Mouse (Mus musculus) lung, postnatal 0 days (tissue): ENCODE measurements around the gene Wdr26. TPM values are rescaled to one million over a fixed set of nuclear protein-coding genes. Genes with fewer than 3 reads are reported as not detected.

Experiments used
- ATAC-seq: fragments of 200-750 bp; cut with Nextera tagmentation; 2 replicates; pipeline ENCODE4 v1.8.0; 2017; ENCODE audit warnings: moderate library complexity
- DNase-seq: peaks from one replicate; pipeline ENCODE4 v3.0.0-alpha.2; 2016; ENCODE audit warnings: low spot score
- H3K27ac ChIP-seq: fragments of 300-500 bp; sonication (generic); 2 replicates; pipeline ENCODE4 v1.5.1; 2014; ENCODE audit warnings: antibody characterized with exemption, mild to moderate bottlenecking, low read length, mixed read lengths
- H3K27me3 ChIP-seq: fragments of 300-500 bp; sonication (generic); replicated peaks from 2 replicates; pipeline ENCODE4 v1.6.1; 2014; ENCODE audit warnings: low read length, mixed read lengths; ENCODE audit not compliant: insufficient read depth
- H3K36me3 ChIP-seq: fragments of 300-500 bp; sonication (generic); 2 replicates; pipeline ENCODE4 v1.6.1; 2014; ENCODE audit warnings: low read length, mixed read lengths; ENCODE audit not compliant: insufficient read depth
- H3K4me1 ChIP-seq: fragments of 300-500 bp; sonication (generic); 2 replicates; pipeline ENCODE4 v1.6.1; 2014; ENCODE audit warnings: antibody characterized with exemption, low read depth, low read length, mixed read lengths; ENCODE audit not compliant: insufficient read depth
- H3K4me2 ChIP-seq: fragments of 300-500 bp; sonication (generic); replicated peaks from 2 replicates; pipeline ENCODE4 v1.6.1; 2014; ENCODE audit warnings: low read depth, mild to moderate bottlenecking, low read length, moderate library complexity, mixed read lengths
- H3K4me3 ChIP-seq: fragments of 300-500 bp; sonication (generic); 2 replicates; pipeline ENCODE4 v1.5.1; 2014; ENCODE audit warnings: low read depth, low read length
- H3K9ac ChIP-seq: fragments of 300-500 bp; sonication (generic); replicated peaks from 2 replicates; pipeline ENCODE4 v1.6.1; 2014; ENCODE audit warnings: low read depth, mild to moderate bottlenecking
- H3K9me3 ChIP-seq: fragments of 300-500 bp; sonication (generic); 2 replicates; pipeline ENCODE4 v1.6.1; 2016; ENCODE audit warnings: low read length, mixed read lengths
- CTCF ChIP-seq: IDR thresholded peaks from 2 replicates; pipeline ENCODE4 v1.5.1; 2016; ENCODE audit warnings: antibody characterized with exemption, mild to moderate bottlenecking
- EP300 ChIP-seq: IDR thresholded peaks from 2 replicates; pipeline ENCODE4 v1.6.1; 2016; ENCODE audit warnings: antibody characterized with exemption, mild to moderate bottlenecking, control low read depth
- WGBS: fragments of 180-500 bp; shearing (Covaris S2); extraction: QIAGEN DNeasy Blood & Tissue Kit; methylation state at CpG from one replicate; pipeline ENCODE4 v1.1.7; 2014; 5-methylcytosine and 5-hydroxymethylcytosine counted together
- polyA plus RNA-seq: library from polyadenylated mRNA; unstranded; fragments of >200 nt; fragmentation: Nextera tagmentation; extraction: Ambion mirVana; gene quantifications from 2 replicates; pipeline ENCODE4 v1.2.1, GENCODE M21; 2015

Gene Wdr26
- polyA plus RNA-seq, 1 experiment from 2014 or later, result 49.1 TPM

- DNase-seq (peak; percentile 65), ATAC-seq (peak; percentile 5; the same call in 1 of the 2 replicates)
- no peak for TF ChIP-seq EP300
- no peak for TF ChIP-seq CTCF
- peak overlapping the region; percentile 82; the same call in 1 of the 2 replicates for H3K4me2 ChIP-seq
- peak overlapping the region; percentile 83 for H3K27ac ChIP-seq
- no peaks in the 10 kb centered on the region for H3K36me3 ChIP-seq
- 0 out of 2 replicates have a peak overlapping the region, but pooled peaks have one; percentile 41 for H3K9ac ChIP-seq
- H3K9me3 ChIP-seq, result no peaks in the 10 kb centered on the region
- WGBS, result 67% methylated on average over 20 of the region's 20 CpGs
- H3K27me3 ChIP-seq, result no peaks in the 10 kb centered on the region
- H3K4me1 ChIP-seq, result peaks cover 5% of the 10 kb centered on the region; the same call in 1 of the 2 replicates
- no peak overlapping the region for H3K4me3 ChIP-seq
Observed at GRCm38 (mm10) chr1:181257585-181258555, 46.1 kb upstream of the Wdr26 start.

- WGBS, result 17% methylated on average over 31 of the region's 36 CpGs
- peak; percentile 89 for DNase-seq
- no peaks in the 10 kb centered on the region for H3K36me3 ChIP-seq
- H3K4me1 ChIP-seq, result peaks cover 5% of the 10 kb centered on the region; the same call in 1 of the 2 replicates
- peak overlapping the region; percentile 41; the same call in 1 of the 2 replicates for H3K9ac ChIP-seq
- H3K27me3 ChIP-seq, result no peaks in the 10 kb centered on the region
- H3K4me2 ChIP-seq, result peak overlapping the region; percentile 82
- H3K4me3 ChIP-seq, result peak overlapping the region; percentile 41
- no peak for TF ChIP-seq CTCF
- H3K9me3 ChIP-seq, result no peaks in the 10 kb centered on the region
- H3K27ac ChIP-seq, result peak overlapping the region; percentile 83
- ATAC-seq, result peak; percentile 91
Observed at GRCm38 (mm10) chr1:181256689-181257584, 45.1 kb upstream of the Wdr26 start.

- 3% methylated on average over 20 of the region's 20 CpGs for WGBS
Observed at GRCm38 (mm10) chr1:181255891-181256688, 44.3 kb upstream of the Wdr26 start.

GRCm38 (mm10) chr1:181255450-181255849, 43.6 kb upstream of the Wdr26 start:
- Histone ChIP-seq H3K4me3 (no peak overlapping the region), H3K9me3 (no peaks in the 10 kb centered on the region), H3K4me2 (peak overlapping the region; percentile 82; the same call in 1 of the 2 replicates), H3K27me3 (no peaks in the 10 kb centered on the region), H3K9ac (no peak overlapping the region), H3K36me3 (no peaks in the 10 kb centered on the region), H3K4me1 (peaks cover 5% of the 10 kb centered on the region; the same call in 1 of the 2 replicates), H3K27ac (0 out of 2 replicates have a peak overlapping the region, but pooled peaks have one; percentile 83)
- ATAC-seq, result no peak
- 50% methylated on average over 9 of the region's 9 CpGs for WGBS
- TF ChIP-seq CTCF, result no peak
- TF ChIP-seq EP300, result no peak
- peak; percentile 12 for DNase-seq

More at GRCm38 (mm10) chr1:181255891-181256688, 44.3 kb upstream of the Wdr26 start:
- peak; percentile 57 for TF ChIP-seq CTCF
- TF ChIP-seq EP300, result no peak
- Histone ChIP-seq H3K27ac (peak overlapping the region; percentile 83), H3K9me3 (no peaks in the 10 kb centered on the region), H3K27me3 (no peaks in the 10 kb centered on the region), H3K36me3 (no peaks in the 10 kb centered on the region), H3K9ac (peak overlapping the region; percentile 41), H3K4me3 (peak overlapping the region; percentile 41), H3K4me2 (peak overlapping the region; percentile 82), H3K4me1 (peaks cover 5% of the 10 kb centered on the region; the same call in 1 of the 2 replicates)
- DNase-seq, result peak; percentile 77
- peak; percentile 52 for ATAC-seq

DNA sequence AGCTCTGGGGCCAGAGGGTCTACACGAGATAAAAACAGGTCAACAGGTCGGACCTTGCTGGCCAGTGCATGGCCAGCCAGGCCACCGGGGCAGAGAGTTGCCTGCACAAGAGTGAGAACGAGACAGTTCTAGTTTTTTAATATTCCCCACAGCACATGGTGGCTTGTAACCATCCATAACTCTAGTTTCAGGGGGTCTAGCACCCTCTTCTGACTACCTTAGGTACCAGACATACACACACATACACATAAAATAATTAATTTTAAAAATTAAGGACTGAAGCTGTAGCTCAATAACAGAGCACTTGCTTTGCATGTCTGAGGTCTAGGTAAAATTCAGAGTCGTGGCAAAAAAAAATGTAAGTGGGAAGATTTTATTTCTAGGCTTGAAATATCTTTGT, 39.8 kb upstream of the Wdr26 start:
- no peak overlapping the region for H3K4me3 ChIP-seq
- H3K27me3 ChIP-seq, result no peaks in the 10 kb centered on the region
- DNase-seq, result no peak
- no peak overlapping the region for H3K4me2 ChIP-seq
- no peak overlapping the region for H3K9ac ChIP-seq
- ATAC-seq, result no peak
- no peaks in the 10 kb centered on the region for H3K9me3 ChIP-seq
- H3K36me3 ChIP-seq, result no peaks in the 10 kb centered on the region
- TF ChIP-seq CTCF (no peak), EP300 (no peak)
- no peak overlapping the region for H3K27ac ChIP-seq
- 73% methylated on average over 5 of the region's 5 CpGs for WGBS
- H3K4me1 ChIP-seq, result peaks cover 5% of the 10 kb centered on the region; the same call in 1 of the 2 replicates
